Mouse (Mus musculus): ENCODE data around the gene Rtbdn.

GRCm38 (mm10) chr8:84913960-84914359, 32.8 kb upstream of the Rtbdn start:
- TF ChIP-seq CTCF (IDR thresholded peaks at IDR 0.05; ENCODE audit: low read depth, low read length) (peak; percentile 46), POLR2A (IDR thresholded peaks at IDR 0.05; ENCODE audit: borderline replicate concordance, low read depth, low read length) (no peak)
